Mouse (Mus musculus): ENCODE results near the gene Hsd17b13. TPM values are rescaled to one million over a fixed set of nuclear protein-coding genes. Genes with fewer than 3 reads are reported as not detected.

Hsd17b13 gene
- polyA plus RNA-seq, 1 experiment from 2014 or later: 459 TPM

DNA sequence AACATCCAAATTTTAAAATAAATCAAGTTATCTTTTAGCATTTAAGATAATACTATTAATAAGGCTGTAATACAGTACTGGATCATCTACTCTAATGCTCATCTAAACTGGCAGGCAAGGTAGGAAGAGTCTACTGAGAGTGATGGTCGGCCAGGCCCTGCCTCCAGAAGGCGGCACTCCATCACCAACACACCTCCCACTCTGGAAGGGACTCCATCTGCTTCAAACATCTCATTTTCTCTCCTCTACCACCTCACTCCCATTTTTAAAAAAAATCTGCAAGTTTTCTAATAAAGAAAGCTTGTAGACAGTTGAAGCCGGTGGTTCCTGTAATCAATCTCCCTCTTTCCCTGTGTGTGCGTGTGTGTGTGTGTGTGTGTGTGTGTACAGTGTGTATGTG is 69.4 kb downstream of the Hsd17b13 start:
- WGBS (ENCODE audit: insufficient replicate concordance): 82% methylated on average over 4 of the region's 4 CpGs
- Histone ChIP-seq H3K27me3 (ENCODE audit: insufficient read depth, low read length) (peaks cover 8% of the 10 kb centered on the region; the same call in 1 of the 2 replicates), H3K36me3 (replicated peaks; ENCODE audit: insufficient read depth, low read length) (no peaks in the 10 kb centered on the region), H3K27ac (ENCODE audit: low read depth) (no peak overlapping the region), H3K9me3 (ENCODE audit: low read length) (no peaks in the 10 kb centered on the region), H3K4me3 (ENCODE audit: low read depth, low read length) (no peak overlapping the region), H3K4me2 (ENCODE audit: low read depth, low read length) (no peak overlapping the region), H3K4me1 (ENCODE audit: insufficient read depth) (0 out of 2 replicates have a peak, but pooled peaks cover 2% of the 10 kb centered on the region), H3K9ac (replicated peaks) (no peak overlapping the region)
- no peak for TF ChIP-seq CTCF (IDR thresholded peaks at IDR 0.05; ENCODE audit: low read depth)
- ATAC-seq (no peak), DNase-seq (no peak)

GRCm38 (mm10) chr5:103906173-103906572 is 71.0 kb downstream of the Hsd17b13 start:
- Histone ChIP-seq H3K9me3 (ENCODE audit: low read length) (no peaks in the 10 kb centered on the region), H3K4me3 (ENCODE audit: low read depth, low read length) (no peak overlapping the region), H3K36me3 (replicated peaks; ENCODE audit: insufficient read depth, low read length) (no peaks in the 10 kb centered on the region), H3K27me3 (ENCODE audit: insufficient read depth, low read length) (peaks cover 5% of the 10 kb centered on the region; the same call in 1 of the 2 replicates), H3K27ac (ENCODE audit: low read depth) (no peak overlapping the region), H3K4me1 (ENCODE audit: insufficient read depth) (0 out of 2 replicates have a peak, but pooled peaks cover 2% of the 10 kb centered on the region), H3K4me2 (ENCODE audit: low read depth, low read length) (no peak overlapping the region), H3K9ac (replicated peaks) (no peak overlapping the region)
- no peak for TF ChIP-seq CTCF (IDR thresholded peaks at IDR 0.05; ENCODE audit: low read depth)
- TF ChIP-seq EP300 (IDR thresholded peaks at IDR 0.05; ENCODE audit: low read depth): no peak
- 78% methylated on average over 6 of the region's 6 CpGs for WGBS (ENCODE audit: insufficient replicate concordance)
- ATAC-seq (no peak), DNase-seq (no peak)

Other genes with a start within 250 kb of the Hsd17b13 start
- 1.5 and 1.9 TPM in 2 replicates for gene Klhl8, start 66.2 kb downstream of the Hsd17b13 start, polyA plus RNA-seq (2015; fragmentation: Nextera tagmentation; extraction: Ambion mirVana)
- 26.7 and 27.1 TPM in 2 replicates for gene Hsd17b11, start 44.5 kb upstream of the Hsd17b13 start, polyA plus RNA-seq (2015; fragmentation: Nextera tagmentation; extraction: Ambion mirVana)
- gene Nudt9, start 68.9 kb upstream of the Hsd17b13 start, polyA plus RNA-seq (2015; fragmentation: Nextera tagmentation; extraction: Ambion mirVana): 48.5 and 48.7 TPM in 2 replicates
- gene Gm17660, start 100.2 kb upstream of the Hsd17b13 start, polyA plus RNA-seq (2015; fragmentation: Nextera tagmentation; extraction: Ambion mirVana): not detected in 2 replicates
- gene Sparcl1, start 136.3 kb upstream of the Hsd17b13 start, polyA plus RNA-seq (2015; fragmentation: Nextera tagmentation; extraction: Ambion mirVana): 5.2 and 6.3 TPM in 2 replicates
- gene Dspp, start 193.3 kb upstream of the Hsd17b13 start, polyA plus RNA-seq (2015; fragmentation: Nextera tagmentation; extraction: Ambion mirVana): not detected in 2 replicates
- gene Dmp1, start 225.2 kb upstream of the Hsd17b13 start, polyA plus RNA-seq (2015; fragmentation: Nextera tagmentation; extraction: Ambion mirVana): not detected in 2 replicates